Mouse (Mus musculus) adrenal gland, adult 18-20 months (tissue): ENCODE results near the gene Acsbg2. TPM values are rescaled to one million over a fixed set of nuclear protein-coding genes. Genes with fewer than 3 reads are reported as not detected.
"Not testable (repeated sequence)": the region's sequence is repeated elsewhere in the genome, so short reads cannot be mapped to it uniquely, and the experiment has no call there.

Experiments
- DNase-seq, 2 experiments: peaks; one replicate each; pipeline ENCODE4 v3.0.0; 2021 to 2022; ENCODE audit warnings: low spot score in 2 of 2
- long read RNA-seq, 2 experiments: library from polyadenylated mRNA; stranded (forward); transcript quantifications; one replicate each; pipeline ENCODE4 v2.0.0; 2021
- total RNA-seq, 2 experiments: library from RNA; stranded (reverse); gene quantifications; 1 replicate in 1 of 2; 2 replicates in 1 of 2; pipeline ENCODE4 v1.2.3; 2021

Gene Acsbg2
- under 1 TPM in 1 of 2 experiments, not detected in 1; 0.27 TPM for total RNA-seq
- long read RNA-seq, experiment 1 = 0 reads
- long read RNA-seq, experiment 2 = 0 reads

- DNase-seq = no peak
Measured at GRCm38 (mm10) chr17:56874237-56874636, at the start of gene Acsbg2. Gene Acsbg2, minus strand, starts transcription at chr17:56874447.

GRCm38 (mm10) chr17:56919725-56920124, 45.5 kb upstream of the Acsbg2 start:
- no peak for DNase-seq

GRCm38 (mm10) chr17:56917166-56917565, 42.9 kb upstream of the Acsbg2 start:
- DNase-seq = no peak

- no peak for DNase-seq
Measured at GRCm38 (mm10) chr17:56913444-56913843, 39.2 kb upstream of the Acsbg2 start.

- no peak for DNase-seq
Measured at GRCm38 (mm10) chr17:56913023-56913422, 38.8 kb upstream of the Acsbg2 start.

GRCm38 (mm10) chr17:56909764-56910163, 35.5 kb upstream of the Acsbg2 start:
- DNase-seq = not testable (repeated sequence)

GRCm38 (mm10) chr17:56907887-56908286, 33.6 kb upstream of the Acsbg2 start:
- no peak for DNase-seq

GRCm38 (mm10) chr17:56907096-56907495, 32.8 kb upstream of the Acsbg2 start:
- no peak for DNase-seq

- no peak for DNase-seq
Measured at GRCm38 (mm10) chr17:56906166-56906565, 31.9 kb upstream of the Acsbg2 start.

- no peak for DNase-seq
Measured at GRCm38 (mm10) chr17:56902698-56903097, 28.5 kb upstream of the Acsbg2 start.

- peak; percentile 72 for DNase-seq
Measured at GRCm38 (mm10) chr17:56897630-56898195, 23.5 kb upstream of the Acsbg2 start.

- no peak for DNase-seq
Measured at GRCm38 (mm10) chr17:56896513-56897129, 22.4 kb upstream of the Acsbg2 start.

GRCm38 (mm10) chr17:56895368-56895918, 21.2 kb upstream of the Acsbg2 start:
- DNase-seq = no peak

- DNase-seq = no peak
Measured at GRCm38 (mm10) chr17:56890018-56890417, 15.8 kb upstream of the Acsbg2 start.

- no peak for DNase-seq
Measured at GRCm38 (mm10) chr17:56888050-56888449, 13.8 kb upstream of the Acsbg2 start.

GRCm38 (mm10) chr17:56884809-56885208, 10.6 kb upstream of the Acsbg2 start:
- DNase-seq = no peak

- DNase-seq = no peak
Measured at GRCm38 (mm10) chr17:56884331-56884730, 10.1 kb upstream of the Acsbg2 start.

- peak in 1 of 2 experiments; percentile 26 for DNase-seq
Measured at GRCm38 (mm10) chr17:56883612-56884011, 9.4 kb upstream of the Acsbg2 start.

GRCm38 (mm10) chr17:56877426-56877825, 3.2 kb upstream of the Acsbg2 start:
- no peak for DNase-seq

GRCm38 (mm10) chr17:56876981-56877380, 2.7 kb upstream of the Acsbg2 start:
- DNase-seq = no peak

GRCm38 (mm10) chr17:56876465-56876864, 2.2 kb upstream of the Acsbg2 start:
- no peak for DNase-seq

- no peak for DNase-seq
Measured at GRCm38 (mm10) chr17:56874936-56875651, 847 bp upstream of the Acsbg2 start, which contains the start of gene 1700061G19Rik. Gene 1700061G19Rik, plus strand, starts transcription at chr17:56875477.
